Mouse (Mus musculus) liver, embryonic 15.5 days (tissue): ENCODE measurements around the gene Elf4. TPM values are rescaled to one million over a fixed set of nuclear protein-coding genes. Genes with fewer than 3 reads are reported as not detected.

Experiments used
- ATAC-seq: fragments of 200-750 bp; cut with Nextera tagmentation; 2 replicates; pipeline ENCODE4 v1.8.0; 2017; ENCODE audit warnings: moderate number of reproducible peaks, mild to moderate bottlenecking, moderate library complexity; ENCODE audit not compliant: insufficient read depth
- H3K27ac ChIP-seq: fragments of 300-500 bp; sonication (generic); replicated peaks from 2 replicates; pipeline ENCODE4 v1.5.1; 2015; ENCODE audit warnings: mild to moderate bottlenecking, inconsistent platforms
- H3K27me3 ChIP-seq: fragments of 300-500 bp; sonication (generic); 2 replicates; pipeline ENCODE4 v1.6.1; 2015; ENCODE audit warnings: mild to moderate bottlenecking, inconsistent platforms
- H3K36me3 ChIP-seq: fragments of 300-500 bp; sonication (generic); replicated peaks from 2 replicates; pipeline ENCODE4 v1.6.1; 2015; ENCODE audit warnings: moderate library complexity, mild to moderate bottlenecking, inconsistent platforms
- H3K4me1 ChIP-seq: fragments of 300-500 bp; sonication (generic); replicated peaks from 2 replicates; pipeline ENCODE4 v1.6.1; 2015; ENCODE audit warnings: inconsistent platforms
- H3K4me2 ChIP-seq: fragments of 300-500 bp; sonication (generic); 2 replicates; pipeline ENCODE4 v1.6.1; 2015; ENCODE audit warnings: moderate library complexity, mild to moderate bottlenecking, inconsistent platforms
- H3K4me3 ChIP-seq: fragments of 300-500 bp; sonication (generic); replicated peaks from 2 replicates; pipeline ENCODE4 v1.5.1; 2015; ENCODE audit warnings: mild to moderate bottlenecking, inconsistent platforms
- H3K9ac ChIP-seq: fragments of 300-500 bp; sonication (generic); 2 replicates; pipeline ENCODE4 v1.6.1; 2015; ENCODE audit warnings: moderate library complexity, mild to moderate bottlenecking, inconsistent platforms
- H3K9me3 ChIP-seq: fragments of 300-500 bp; sonication (generic); replicated peaks from 2 replicates; pipeline ENCODE4 v1.6.1; 2016; ENCODE audit warnings: inconsistent platforms
- WGBS: fragments of 180-500 bp; shearing (Covaris S2); methylation state at CpG from one replicate; pipeline ENCODE4 v1.1.7; 2015; ENCODE audit warnings: mixed read lengths; ENCODE audit not compliant: insufficient replicate concordance; 5-methylcytosine and 5-hydroxymethylcytosine counted together
- polyA plus RNA-seq: library from polyadenylated mRNA; unstranded; fragments of >200 nt; fragmentation: Nextera tagmentation; extraction: Ambion mirVana; gene quantifications from 2 replicates; pipeline ENCODE4 v1.2.1, GENCODE M21; 2015

Gene Elf4
- polyA plus RNA-seq = 2.3 and 2.4 TPM in 2 replicates

GRCm38 (mm10) chrX:48462754-48463507 is at the start of gene Elf4:
Elf4 (minus strand) TSS chrX:48463132.
- WGBS = 16% methylated on average over 38 of the region's 38 CpGs

GRCm38 (mm10) chrX:48493763-48494162 is 30.8 kb upstream of the Elf4 start:
- Histone ChIP-seq H3K4me2 (no peak overlapping the region), H3K27ac (no peak overlapping the region), H3K9me3 (no peaks in the 10 kb centered on the region), H3K4me1 (no peaks in the 10 kb centered on the region), H3K4me3 (no peak overlapping the region), H3K9ac (no peak overlapping the region), H3K36me3 (peaks cover 25% of the 10 kb centered on the region), H3K27me3 (no peaks in the 10 kb centered on the region)
- ATAC-seq = no peak
- 70% methylated on average over 8 of the region's 8 CpGs for WGBS

More at GRCm38 (mm10) chrX:48462754-48463507, at the start of gene Elf4:
- H3K27ac ChIP-seq = no peak within 1 kb of the TSS
- H3K4me3 ChIP-seq = peak within 1 kb of the TSS; percentile 43
- H3K27me3 ChIP-seq = no peaks in the 10 kb centered on the region; the same call in 1 of the 2 replicates
- H3K4me1 ChIP-seq = peaks cover 11% of the 10 kb centered on the region; the same call in 1 of the 2 replicates
- ATAC-seq = peak; percentile 64
- H3K4me2 ChIP-seq = peak within 1 kb of the TSS; percentile 74
- no peaks in the 10 kb centered on the region for H3K36me3 ChIP-seq
- H3K9me3 ChIP-seq = no peaks in the 10 kb centered on the region
- H3K9ac ChIP-seq = peak within 1 kb of the TSS; percentile 6; the same call in 1 of the 2 replicates

- H3K36me3 ChIP-seq = peaks cover 26% of the 10 kb centered on the region
- ATAC-seq = no peak
- H3K4me1 ChIP-seq = no peaks in the 10 kb centered on the region
- no peak overlapping the region for H3K9ac ChIP-seq
- no peak overlapping the region for H3K27ac ChIP-seq
- H3K27me3 ChIP-seq = no peaks in the 10 kb centered on the region
- no peak overlapping the region for H3K4me3 ChIP-seq
- WGBS = 80% methylated on average over 7 of the region's 7 CpGs
- H3K9me3 ChIP-seq = no peaks in the 10 kb centered on the region
- H3K4me2 ChIP-seq = no peak overlapping the region
Observed at GRCm38 (mm10) chrX:48481687-48482086, 18.8 kb upstream of the Elf4 start.

- Histone ChIP-seq H3K36me3 (peaks cover 30% of the 10 kb centered on the region), H3K27ac (no peak overlapping the region), H3K4me3 (no peak overlapping the region), H3K4me1 (no peaks in the 10 kb centered on the region), H3K9ac (no peak overlapping the region), H3K4me2 (no peak overlapping the region), H3K27me3 (no peaks in the 10 kb centered on the region), H3K9me3 (no peaks in the 10 kb centered on the region)
- no peak for ATAC-seq
- 61% methylated on average over 4 of the region's 4 CpGs for WGBS
Observed at GRCm38 (mm10) chrX:48481095-48481494, 18.2 kb upstream of the Elf4 start.

- Histone ChIP-seq H3K27ac (no peak overlapping the region), H3K9ac (no peak overlapping the region), H3K36me3 (no peaks in the 10 kb centered on the region), H3K4me1 (peaks cover 8% of the 10 kb centered on the region; the same call in 1 of the 2 replicates), H3K4me2 (no peak overlapping the region), H3K27me3 (no peaks in the 10 kb centered on the region), H3K4me3 (no peak overlapping the region), H3K9me3 (no peaks in the 10 kb centered on the region)
- no peak for ATAC-seq
- WGBS = 50% methylated on average over 3 of the region's 3 CpGs
Observed at GRCm38 (mm10) chrX:48467355-48467946, 4.5 kb upstream of the Elf4 start.

- 45% methylated on average over 2 of the region's 2 CpGs for WGBS
- no peak overlapping the region for H3K4me3 ChIP-seq
- H3K36me3 ChIP-seq = no peaks in the 10 kb centered on the region
- no peak for ATAC-seq
- H3K4me1 ChIP-seq = peaks cover 11% of the 10 kb centered on the region; the same call in 1 of the 2 replicates
- no peak overlapping the region for H3K4me2 ChIP-seq
- H3K27ac ChIP-seq = no peak overlapping the region
- H3K9ac ChIP-seq = no peak overlapping the region
- H3K9me3 ChIP-seq = no peaks in the 10 kb centered on the region
- H3K27me3 ChIP-seq = no peaks in the 10 kb centered on the region
Observed at GRCm38 (mm10) chrX:48466174-48466573, 3.2 kb upstream of the Elf4 start.

GRCm38 (mm10) chrX:48464436-48464835 is 1.5 kb upstream of the Elf4 start:
- Histone ChIP-seq H3K27me3 (no peaks in the 10 kb centered on the region; the same call in 1 of the 2 replicates), H3K9me3 (no peaks in the 10 kb centered on the region)
- 68% methylated on average over 6 of the region's 6 CpGs for WGBS

GRCm38 (mm10) chrX:48463636-48464035 is 704 bp upstream of the Elf4 start:
- no peak for ATAC-seq
- 75% methylated on average over 4 of the region's 4 CpGs for WGBS
- no peak overlapping the region for H3K9ac ChIP-seq
- no peak overlapping the region for H3K4me2 ChIP-seq
- no peaks in the 10 kb centered on the region for H3K9me3 ChIP-seq
- H3K27ac ChIP-seq = no peak overlapping the region
- no peaks in the 10 kb centered on the region for H3K36me3 ChIP-seq
- H3K27me3 ChIP-seq = no peaks in the 10 kb centered on the region; the same call in 1 of the 2 replicates
- peaks cover 11% of the 10 kb centered on the region; the same call in 1 of the 2 replicates for H3K4me1 ChIP-seq
- H3K4me3 ChIP-seq = no peak overlapping the region

More at GRCm38 (mm10) chrX:48464436-48464835, 1.5 kb upstream of the Elf4 start:
- Histone ChIP-seq H3K27ac (no peak overlapping the region), H3K9ac (no peak overlapping the region), H3K4me1 (peaks cover 11% of the 10 kb centered on the region; the same call in 1 of the 2 replicates), H3K4me3 (no peak overlapping the region), H3K36me3 (no peaks in the 10 kb centered on the region), H3K4me2 (no peak overlapping the region)
- ATAC-seq = no peak

- H3K27me3 ChIP-seq = no peaks in the 10 kb centered on the region; the same call in 1 of the 2 replicates
- H3K4me1 ChIP-seq = peaks cover 11% of the 10 kb centered on the region; the same call in 1 of the 2 replicates
- H3K27ac ChIP-seq = no peak overlapping the region
- 23% methylated on average over 4 of the region's 4 CpGs for WGBS
- H3K9ac ChIP-seq = peak overlapping the region; percentile 6; the same call in 1 of the 2 replicates
- no peaks in the 10 kb centered on the region for H3K36me3 ChIP-seq
- H3K4me3 ChIP-seq = peak overlapping the region; percentile 43; the same call in 1 of the 2 replicates
- no peaks in the 10 kb centered on the region for H3K9me3 ChIP-seq
- no peak for ATAC-seq
- peak overlapping the region; percentile 74 for H3K4me2 ChIP-seq
Observed at GRCm38 (mm10) chrX:48462297-48462696, 635 bp downstream of the Elf4 start.

GRCm38 (mm10) chrX:48461006-48461405 is 1.9 kb downstream of the Elf4 start:
- Histone ChIP-seq H3K36me3 (no peaks in the 10 kb centered on the region), H3K27ac (no peak overlapping the region), H3K4me1 (peaks cover 11% of the 10 kb centered on the region; the same call in 1 of the 2 replicates), H3K27me3 (no peaks in the 10 kb centered on the region; the same call in 1 of the 2 replicates), H3K4me2 (no peak overlapping the region), H3K4me3 (no peak overlapping the region), H3K9me3 (no peaks in the 10 kb centered on the region), H3K9ac (no peak overlapping the region)
- ATAC-seq = no peak
- WGBS = 52% methylated on average over 4 of the region's 4 CpGs

GRCm38 (mm10) chrX:48460496-48460895 is 2.4 kb downstream of the Elf4 start:
- H3K9ac ChIP-seq = no peak overlapping the region
- WGBS = 73% methylated on average over 7 of the region's 7 CpGs
- H3K27me3 ChIP-seq = peaks cover 1% of the 10 kb centered on the region
- ATAC-seq = no peak
- H3K27ac ChIP-seq = no peak overlapping the region
- no peak overlapping the region for H3K4me2 ChIP-seq
- peaks cover 11% of the 10 kb centered on the region; the same call in 1 of the 2 replicates for H3K4me1 ChIP-seq
- H3K36me3 ChIP-seq = no peaks in the 10 kb centered on the region
- H3K4me3 ChIP-seq = no peak overlapping the region
- H3K9me3 ChIP-seq = no peaks in the 10 kb centered on the region
